Mouse (Mus musculus): ENCODE measurements around the gene Krtap16-1.

The Krtap16-1 gene

DNA sequence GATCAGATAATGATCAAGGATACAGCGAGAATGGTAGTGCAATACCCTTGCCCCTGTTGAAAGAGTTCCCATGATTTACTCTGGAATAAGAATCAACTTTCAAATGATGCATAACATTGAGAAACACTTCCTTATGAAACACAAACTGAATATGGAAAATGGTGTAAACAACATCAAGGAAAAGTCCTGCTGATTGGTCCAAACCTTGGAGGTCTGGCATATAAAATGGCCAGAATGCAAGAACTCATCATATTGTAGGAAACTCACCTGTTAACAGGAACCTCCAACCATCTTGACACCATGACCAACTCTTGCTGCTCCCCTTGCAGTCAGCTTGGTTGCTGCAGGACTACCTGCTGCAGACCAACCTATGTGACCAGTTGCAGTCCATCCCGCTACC is 38.2 kb downstream of the Krtap16-1 start, which contains the start of gene Krtap9-5:
Krtap9-5 (plus strand) TSS at position 301 of the 400 bp plus-strand sequence.
- no peak for DNase-seq

DNA sequence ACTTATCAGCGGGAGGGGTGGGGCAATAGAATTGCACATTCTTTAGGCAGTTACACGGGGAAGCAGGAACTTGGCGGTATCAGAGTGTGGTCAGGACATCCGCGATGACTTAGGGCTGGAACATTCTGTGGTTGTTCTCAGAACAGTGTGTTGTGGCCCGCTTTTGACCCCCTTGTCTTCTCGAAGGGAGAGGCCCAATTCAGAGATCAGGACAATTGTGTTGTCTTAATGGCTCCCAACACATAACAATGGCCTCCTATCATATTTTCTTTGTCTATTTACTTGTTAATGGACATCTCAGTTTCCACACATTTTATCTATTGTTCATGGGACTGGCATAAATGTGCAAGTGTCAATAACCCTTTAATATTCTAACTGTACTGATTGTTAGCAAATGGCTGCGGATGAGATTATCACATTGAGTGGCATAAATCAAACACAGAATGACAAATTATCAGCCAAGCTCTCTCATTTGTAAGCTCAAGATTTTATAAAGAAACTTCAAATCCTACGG is 48.6 kb downstream of the Krtap16-1 start:
- DNase-seq: no peak

DNA sequence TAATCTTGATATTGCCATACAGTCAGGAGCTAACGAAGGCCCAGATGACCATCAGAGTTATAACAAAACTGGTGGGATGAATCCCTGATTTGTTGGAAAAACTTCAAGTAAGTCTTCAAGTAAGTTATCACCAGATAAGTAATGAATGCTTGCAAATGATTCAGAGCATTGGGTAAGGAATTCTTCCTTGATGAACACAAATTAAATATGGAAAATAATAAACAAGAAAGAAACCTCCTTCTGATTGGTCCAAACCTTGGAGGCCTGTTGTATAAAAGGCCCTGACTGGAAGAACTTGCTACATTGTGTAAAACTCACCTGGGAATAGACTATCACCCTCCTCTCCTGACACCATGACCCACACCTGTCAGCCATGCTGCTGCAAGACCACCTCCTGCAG is 50.4 kb downstream of the Krtap16-1 start, which contains the start of gene Krtap31-2:
Krtap31-2 (plus strand) TSS at position 301 of the 400 bp plus-strand sequence.
- DNase-seq: no peak

Data from cerebellum, adult 11-12 months (tissue).